Mouse (Mus musculus) ES-Bruce4 (cell line): Measurements from ENCODE around the gene Rps6ka5. TPM values are rescaled to one million over a fixed set of nuclear protein-coding genes. Genes with fewer than 3 reads are reported as not detected.

Experiments used
- H3K27ac ChIP-seq: 2 replicates; pipeline ENCODE4 v1.5.1; 2012; ENCODE audit warnings: low read length, inconsistent platforms; ENCODE audit not compliant: insufficient read depth
- H3K27me3 ChIP-seq: 2 replicates; pipeline ENCODE4 v1.6.1; 2012; ENCODE audit warnings: mild to moderate bottlenecking, low read length, inconsistent platforms; ENCODE audit not compliant: control insufficient read depth, poor library complexity, insufficient read depth, severe bottlenecking
- H3K36me3 ChIP-seq: 2 replicates; pipeline ENCODE4 v1.6.1; 2012; ENCODE audit warnings: inconsistent platforms, mild to moderate bottlenecking, low read length, moderate library complexity; ENCODE audit not compliant: control insufficient read depth, poor library complexity, insufficient read depth, severe bottlenecking
- H3K4me1 ChIP-seq: one replicate; pipeline ENCODE4 v1.8.1; 2011; ENCODE audit warnings: low read length; ENCODE audit not compliant: control insufficient read depth, insufficient read depth
- H3K4me3 ChIP-seq: 2 replicates; pipeline ENCODE4 v1.5.1; 2011; ENCODE audit warnings: low read depth, mild to moderate bottlenecking, low read length
- H3K9ac ChIP-seq: 2 replicates; pipeline ENCODE4 v1.6.1; 2012; ENCODE audit warnings: low read depth, mild to moderate bottlenecking, inconsistent platforms; ENCODE audit not compliant: poor library complexity, severe bottlenecking
- H3K9me3 ChIP-seq: replicated peaks from 2 replicates; pipeline ENCODE4 v1.6.1; 2012; ENCODE audit warnings: mild to moderate bottlenecking, low read length, inconsistent platforms; ENCODE audit not compliant: control insufficient read depth, poor library complexity, insufficient read depth, severe bottlenecking
- CTCF ChIP-seq: IDR thresholded peaks from one replicate; pipeline ENCODE4 v1.8.1; 2011; ENCODE audit warnings: low read depth, low read length
- EP300 ChIP-seq: IDR thresholded peaks from 2 replicates; pipeline ENCODE4 v1.6.1; 2011; ENCODE audit warnings: low read depth, low read length; ENCODE audit not compliant: insufficient read depth
- POLR2A ChIP-seq: IDR thresholded peaks from one replicate; pipeline ENCODE4 v1.8.1; 2011; ENCODE audit warnings: low read length; ENCODE audit not compliant: insufficient read depth
- polyA plus RNA-seq: library from polyadenylated mRNA; stranded (reverse); fragments of >200 nt; gene quantifications from 2 replicates; pipeline ENCODE4 v1.2.4, GENCODE M21; 2011; ENCODE audit warnings: low read depth; ENCODE audit not compliant: missing spikeins, insufficient read depth, insufficient read length

Gene Rps6ka5
- polyA plus RNA-seq, 1 experiment: 13.2 TPM

- TF ChIP-seq POLR2A (no peak), CTCF (no peak), EP300 (no peak)
- Histone ChIP-seq H3K4me1 (no peaks in the 10 kb centered on the region), H3K9me3 (no peaks in the 10 kb centered on the region), H3K4me3 (no peak overlapping the region), H3K9ac (no peak overlapping the region), H3K27me3 (no peaks in the 10 kb centered on the region), H3K27ac (no peak overlapping the region), H3K36me3 (no peaks in the 10 kb centered on the region)
These were observed 61.5 kb downstream of the Rps6ka5 start for GRCm38 (mm10) chr12:100665294-100665693.

- Histone ChIP-seq H3K36me3 (no peaks in the 10 kb centered on the region), H3K27me3 (no peaks in the 10 kb centered on the region), H3K27ac (no peak overlapping the region), H3K4me3 (no peak overlapping the region), H3K4me1 (no peaks in the 10 kb centered on the region), H3K9ac (no peak overlapping the region), H3K9me3 (no peaks in the 10 kb centered on the region)
- no peak for TF ChIP-seq EP300
- TF ChIP-seq CTCF: no peak
- no peak for TF ChIP-seq POLR2A
These were observed 66.7 kb downstream of the Rps6ka5 start for GRCm38 (mm10) chr12:100660076-100660475.

- Histone ChIP-seq H3K4me3 (no peak overlapping the region), H3K27me3 (no peaks in the 10 kb centered on the region), H3K27ac (no peak overlapping the region), H3K36me3 (no peaks in the 10 kb centered on the region), H3K9ac (no peak overlapping the region), H3K9me3 (no peaks in the 10 kb centered on the region), H3K4me1 (no peaks in the 10 kb centered on the region)
- no peak for TF ChIP-seq POLR2A
- TF ChIP-seq CTCF: no peak
- TF ChIP-seq EP300: no peak
These were observed 70.8 kb downstream of the Rps6ka5 start for GRCm38 (mm10) chr12:100655972-100656371.

- Histone ChIP-seq H3K4me3 (no peak overlapping the region), H3K9ac (no peak overlapping the region), H3K36me3 (no peaks in the 10 kb centered on the region), H3K27ac (no peak overlapping the region), H3K4me1 (no peaks in the 10 kb centered on the region), H3K27me3 (no peaks in the 10 kb centered on the region), H3K9me3 (no peaks in the 10 kb centered on the region)
- no peak for TF ChIP-seq POLR2A
- no peak for TF ChIP-seq EP300
- no peak for TF ChIP-seq CTCF
These were observed 84.8 kb downstream of the Rps6ka5 start for GRCm38 (mm10) chr12:100641936-100642335.

- H3K4me3 ChIP-seq: no peak overlapping the region
- no peaks in the 10 kb centered on the region for H3K4me1 ChIP-seq
- H3K9ac ChIP-seq: no peak overlapping the region
- no peak for TF ChIP-seq CTCF
- no peak for TF ChIP-seq POLR2A
- no peak for TF ChIP-seq EP300
- H3K9me3 ChIP-seq: no peaks in the 10 kb centered on the region
- H3K27me3 ChIP-seq: no peaks in the 10 kb centered on the region
- H3K36me3 ChIP-seq: no peaks in the 10 kb centered on the region
- H3K27ac ChIP-seq: no peak overlapping the region
These were observed 86.1 kb downstream of the Rps6ka5 start for GRCm38 (mm10) chr12:100640726-100641125.

- TF ChIP-seq CTCF (peak; percentile 12), POLR2A (no peak), EP300 (no peak)
- H3K36me3 ChIP-seq: no peaks in the 10 kb centered on the region
- no peaks in the 10 kb centered on the region for H3K27me3 ChIP-seq
- no peaks in the 10 kb centered on the region for H3K4me1 ChIP-seq
- no peak overlapping the region for H3K27ac ChIP-seq
- H3K9me3 ChIP-seq: no peaks in the 10 kb centered on the region
- H3K4me3 ChIP-seq: no peak overlapping the region
- H3K9ac ChIP-seq: no peak overlapping the region
These were observed 87.1 kb downstream of the Rps6ka5 start for GRCm38 (mm10) chr12:100639680-100640079.
